Mouse (Mus musculus) G1E (cell line): ENCODE data around the gene Ripply3. TPM values are rescaled to one million over a fixed set of nuclear protein-coding genes. Genes with fewer than 3 reads are reported as not detected.

ENCODE experiments used
- ATAC-seq: 2 replicates; pipeline ENCODE4 v1.8.0; 2016; ENCODE audit warnings: mild to moderate bottlenecking; ENCODE audit not compliant: insufficient number of reproducible peaks, poor library complexity, low FRiP score, severe bottlenecking; ENCODE audit errors: extremely low read depth
- DNase-seq: peaks from one replicate; pipeline ENCODE4 v3.0.0; 2012; ENCODE audit warnings: low spot score
- H3K27me3 ChIP-seq: 2 replicates; pipeline ENCODE4 v1.6.1; 2012; ENCODE audit warnings: mild to moderate bottlenecking, low read length, inconsistent platforms; ENCODE audit not compliant: insufficient read depth
- H3K36me3 ChIP-seq: replicated peaks from 2 replicates; pipeline ENCODE3; 2012; ENCODE audit warnings: mild to moderate bottlenecking, inconsistent platforms
- H3K4me1 ChIP-seq: 2 replicates; pipeline ENCODE4 v1.6.1; 2012; ENCODE audit warnings: low read depth, low read length, inconsistent platforms, mixed read lengths; ENCODE audit not compliant: insufficient read depth
- H3K4me3 ChIP-seq: 2 replicates; pipeline ENCODE4 v1.5.1; 2012; ENCODE audit warnings: low read depth, mild to moderate bottlenecking, inconsistent platforms, low read length, moderate library complexity, mixed read lengths
- H3K9me3 ChIP-seq: replicated peaks from 2 replicates; pipeline ENCODE4 v1.6.1; 2012; ENCODE audit warnings: inconsistent platforms
- CTCF ChIP-seq: IDR thresholded peaks from 2 replicates; pipeline ENCODE4 v1.5.1; 2012; ENCODE audit warnings: low read depth, low read length, inconsistent platforms, mixed read lengths
- GATA1 ChIP-seq: IDR thresholded peaks from 2 replicates; pipeline ENCODE4 v1.6.1; 2012; ENCODE audit warnings: borderline replicate concordance, low read length, inconsistent platforms, mixed read lengths
- GATA2 ChIP-seq: IDR thresholded peaks from 2 replicates; pipeline ENCODE4 v1.6.1; 2012; ENCODE audit warnings: low read depth, low read length, inconsistent platforms, borderline replicate concordance
- POLR2AphosphoS5 ChIP-seq: IDR thresholded peaks from 2 replicates; pipeline ENCODE4 v1.6.1; 2012; ENCODE audit warnings: low read depth, low read length, inconsistent platforms; ENCODE audit not compliant: insufficient replicate concordance
- TAL1 ChIP-seq: conservative IDR thresholded peaks from 2 replicates; pipeline ENCODE4 v1.6.1; 2012; ENCODE audit warnings: low read depth, low read length, inconsistent platforms, mixed read lengths
- polyA plus RNA-seq: library from polyadenylated mRNA; stranded (reverse); fragments of >175 nt; gene quantifications from 2 replicates; pipeline ENCODE4 v1.2.3, GENCODE M21; 2012
- total RNA-seq, 2 experiments: library from RNA; stranded (forward) in 1 of 2; stranded (reverse) in 1 of 2; fragments of 200-1000 nt in 1 of 2; fragments of >200 nt in 1 of 2; fragmentation: Nextera tagmentation in 1 of 2; gene quantifications; 2 replicates each; pipeline ENCODE4 v1.2.3; 2014 to 2017

The Ripply3 gene
- total and polyA plus RNA-seq, 3 experiments = 0.05 TPM; not detected in 2

GRCm38 (mm10) chr16:94291141-94291540 is 37.1 kb upstream of the Ripply3 start:
- TF ChIP-seq TAL1 (no peak), CTCF (no peak), GATA2 (no peak), GATA1 (no peak), POLR2AphosphoS5 (no peak)
- DNase-seq (no peak), ATAC-seq (no peak)
- Histone ChIP-seq H3K9me3 (no peaks in the 10 kb centered on the region), H3K4me3 (no peak overlapping the region), H3K4me1 (peaks cover 21% of the 10 kb centered on the region), H3K27me3 (peaks cover 22% of the 10 kb centered on the region), H3K36me3 (peaks cover 6% of the 10 kb centered on the region)

- Histone ChIP-seq H3K4me3 (no peak overlapping the region), H3K27me3 (peaks cover 29% of the 10 kb centered on the region), H3K9me3 (peaks cover 3% of the 10 kb centered on the region), H3K36me3 (no peaks in the 10 kb centered on the region), H3K4me1 (peaks cover 5% of the 10 kb centered on the region; the same call in 1 of the 2 replicates)
- TF ChIP-seq TAL1 (no peak), CTCF (no peak), GATA1 (no peak), GATA2 (no peak), POLR2AphosphoS5 (no peak)
- DNase-seq = no peak
- ATAC-seq = no peak
These were observed 30.1 kb upstream of the Ripply3 start for GRCm38 (mm10) chr16:94298081-94298480.

- no peaks in the 10 kb centered on the region for H3K36me3 ChIP-seq
- H3K4me1 ChIP-seq = peaks cover 5% of the 10 kb centered on the region; the same call in 1 of the 2 replicates
- no peak for DNase-seq
- no peak for ATAC-seq
- peaks cover 3% of the 10 kb centered on the region for H3K9me3 ChIP-seq
- TF ChIP-seq TAL1 (no peak), GATA1 (no peak), POLR2AphosphoS5 (no peak), GATA2 (no peak), CTCF (no peak)
- H3K27me3 ChIP-seq = peaks cover 28% of the 10 kb centered on the region
- H3K4me3 ChIP-seq = no peak overlapping the region
These were observed 29.0 kb upstream of the Ripply3 start for GRCm38 (mm10) chr16:94299210-94299609.

- ATAC-seq = no peak
- H3K4me1 ChIP-seq = peaks cover 5% of the 10 kb centered on the region; the same call in 1 of the 2 replicates
- TF ChIP-seq GATA2 (no peak), TAL1 (no peak), GATA1 (no peak), POLR2AphosphoS5 (no peak), CTCF (no peak)
These were observed 27.0 kb upstream of the Ripply3 start for GRCm38 (mm10) chr16:94301194-94301593.

GRCm38 (mm10) chr16:94301696-94302095 is 26.5 kb upstream of the Ripply3 start:
- Histone ChIP-seq H3K27me3 (peaks cover 18% of the 10 kb centered on the region), H3K4me1 (peaks cover 5% of the 10 kb centered on the region; the same call in 1 of the 2 replicates), H3K4me3 (no peak overlapping the region), H3K36me3 (no peaks in the 10 kb centered on the region), H3K9me3 (peaks cover 3% of the 10 kb centered on the region)
- TF ChIP-seq GATA2 = no peak
- no peak for TF ChIP-seq TAL1
- no peak for TF ChIP-seq GATA1
- no peak for TF ChIP-seq POLR2AphosphoS5
- no peak for TF ChIP-seq CTCF
- DNase-seq (no peak), ATAC-seq (no peak)

More at GRCm38 (mm10) chr16:94301194-94301593, 27.0 kb upstream of the Ripply3 start:
- Histone ChIP-seq H3K27me3 (peaks cover 22% of the 10 kb centered on the region), H3K9me3 (peaks cover 3% of the 10 kb centered on the region), H3K4me3 (no peak overlapping the region), H3K36me3 (no peaks in the 10 kb centered on the region)
- no peak for DNase-seq

- Histone ChIP-seq H3K4me1 (peaks cover 5% of the 10 kb centered on the region; the same call in 1 of the 2 replicates), H3K27me3 (peaks cover 14% of the 10 kb centered on the region), H3K36me3 (no peaks in the 10 kb centered on the region), H3K4me3 (no peak overlapping the region), H3K9me3 (peaks cover 3% of the 10 kb centered on the region)
- no peak for TF ChIP-seq POLR2AphosphoS5
- TF ChIP-seq GATA2 = no peak
- TF ChIP-seq GATA1 = no peak
- TF ChIP-seq CTCF = no peak
- TF ChIP-seq TAL1 = no peak
- DNase-seq = no peak
- ATAC-seq = no peak
These were observed 25.7 kb upstream of the Ripply3 start for GRCm38 (mm10) chr16:94302274-94303202.
